8 mouse cellular contexts compared by ENCODE assay signal in the genomic region with DNA sequence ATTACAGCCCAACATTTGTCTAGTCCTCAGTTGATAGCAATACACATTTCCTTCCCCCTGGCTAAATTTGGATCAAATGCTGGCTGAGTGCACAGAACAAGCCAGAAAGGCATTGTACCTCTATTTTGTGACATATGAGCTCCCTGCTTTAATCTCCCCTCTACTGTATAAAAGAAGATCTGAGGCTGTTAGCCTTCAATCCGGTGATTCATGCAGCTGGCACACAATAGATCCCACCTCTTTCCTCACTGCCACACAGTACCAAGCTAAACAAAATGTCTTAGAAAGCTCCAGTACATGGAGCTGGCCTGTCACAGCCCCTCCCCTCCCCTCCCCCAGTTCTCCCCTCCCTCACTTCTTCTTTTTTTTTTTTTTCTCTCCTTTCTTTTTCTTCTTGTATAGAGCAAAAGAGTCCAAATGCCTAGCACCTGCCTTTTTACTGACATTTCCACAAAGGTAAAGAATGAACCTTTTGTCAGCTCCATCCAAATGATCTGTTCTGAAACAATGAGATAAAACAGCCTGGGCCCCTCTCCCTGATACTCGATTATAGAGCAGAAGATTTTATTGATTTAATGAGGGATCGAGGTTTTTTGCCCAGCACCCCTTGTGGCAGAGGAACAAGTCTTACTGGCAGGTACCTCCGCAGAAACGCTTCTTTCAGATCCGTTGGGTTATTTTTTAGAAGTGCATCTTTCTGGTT.
A peak's percentile ranks its signal among the peaks of the same experiment; 100 is the strongest.
DNase-seq lines count a peak whose midpoint lies in the region; ATAC-seq lines count a peak whose summit lies in the region.

No protein-coding gene starts in this region.

- H3K4me2 ChIP-seq in intestine, embryonic 16.5 days (ENCODE audit: low read depth, low read length), result peak overlapping the region; percentile 49
- peak overlapping the region; percentile 59 for H3K4me2 ChIP-seq in neural tube, embryonic 15.5 days

- H3K9me3 ChIP-seq in intestine, embryonic 16.5 days (ENCODE audit: control insufficient read depth, low read length), result no peaks in the 10 kb centered on the region
- no peaks in the 10 kb centered on the region for H3K9me3 ChIP-seq in neural tube, embryonic 15.5 days (replicated peaks)

- peak; percentile 20; the same call in 1 of the 2 replicates for ATAC-seq in common myeloid progenitor, adult 5-6 weeks (replicated peaks; ENCODE audit: low read depth, poor library complexity, severe bottlenecking)
- no peak for ATAC-seq in intestine, embryonic 16.5 days
- peak; percentile 80 for ATAC-seq in neural tube, embryonic 15.5 days (ENCODE audit: low FRiP score)

- no peaks in the 10 kb centered on the region for H3K36me3 ChIP-seq in intestine, embryonic 16.5 days (ENCODE audit: control insufficient read depth, insufficient read depth, low read length)
- H3K36me3 ChIP-seq in neural tube, embryonic 15.5 days, result no peaks in the 10 kb centered on the region

- no peak overlapping the region for H3K27ac ChIP-seq in intestine, embryonic 16.5 days (ENCODE audit: low read length)
- H3K27ac ChIP-seq in neural tube, embryonic 15.5 days (replicated peaks), result peak overlapping the region; percentile 84

- peak; percentile 28 for DNase-seq in embryo, embryonic 10.5 days (ENCODE audit: low spot score)
- DNase-seq in embryo, embryonic 9.5 days (ENCODE audit: extremely low spot score), result no peak
- DNase-seq in 3T3-L1 (ENCODE audit: low read depth, low spot score), result peak; percentile 49
- DNase-seq in spleen, postnatal 10 days (ENCODE audit: low spot score in 2 of 2), result no peak
- no peak for DNase-seq in urinary bladder, postnatal 25 days (ENCODE audit: low spot score)

- H3K4me1 ChIP-seq in intestine, embryonic 16.5 days (ENCODE audit: control insufficient read depth, insufficient read depth, low read length), result peaks cover 3% of the 10 kb centered on the region; the same call in 1 of the 2 replicates
- H3K4me1 ChIP-seq in neural tube, embryonic 15.5 days, result peaks cover 30% of the 10 kb centered on the region

- H3K9ac ChIP-seq in intestine, embryonic 16.5 days (ENCODE audit: low read depth, low read length), result peak overlapping the region; percentile 12; the same call in 1 of the 2 replicates
- peak overlapping the region; percentile 58 for H3K9ac ChIP-seq in neural tube, embryonic 15.5 days (replicated peaks)

- H3K4me3 ChIP-seq in intestine, embryonic 16.5 days (ENCODE audit: low read length), result peak overlapping the region; percentile 30
- H3K4me3 ChIP-seq in neural tube, embryonic 15.5 days (replicated peaks), result peak overlapping the region; percentile 39

- H3K27me3 ChIP-seq in intestine, embryonic 16.5 days (replicated peaks; ENCODE audit: control insufficient read depth, insufficient read depth, low read length), result no peaks in the 10 kb centered on the region
- no peaks in the 10 kb centered on the region for H3K27me3 ChIP-seq in neural tube, embryonic 15.5 days (replicated peaks)

- 15% methylated on average over 6 of the region's 6 CpGs for WGBS in intestine, embryonic 16.5 days
- WGBS in neural tube, embryonic 15.5 days, result 2% methylated on average over 6 of the region's 6 CpGs

Comparison
In these comparisons a context has a peak if more than half of its experiments do, and no peak if none do; other contexts are left out.
1. DNase-seq: peak in embryo, embryonic 10.5 days (single experiment) and 3T3-L1 (single experiment); none in embryo, embryonic 9.5 days (single experiment), spleen, postnatal 10 days (0 of 2) and urinary bladder, postnatal 25 days (single experiment).